Mouse (Mus musculus) embryonic facial prominence, embryonic 10.5 days (tissue): ENCODE data around the gene Inava. TPM values are rescaled to one million over a fixed set of nuclear protein-coding genes. Genes with fewer than 3 reads are reported as not detected.
A peak's percentile ranks its signal among the peaks of the same experiment; 100 is the strongest.

Source experiments
- DNase-seq: peaks from one replicate; pipeline ENCODE4 v3.0.0-alpha.2; 2017; ENCODE audit warnings: low spot score
- H3K27ac ChIP-seq: fragments of 300-500 bp; sonication (generic); replicated peaks from 2 replicates; pipeline ENCODE4 v1.5.1; 2016; ENCODE audit warnings: mild to moderate bottlenecking
- H3K27me3 ChIP-seq: fragments of 300-500 bp; sonication (generic); replicated peaks from 2 replicates; pipeline ENCODE4 v1.6.1; 2016; ENCODE audit warnings: low read depth, mild to moderate bottlenecking; ENCODE audit not compliant: poor library complexity, severe bottlenecking
- H3K36me3 ChIP-seq: fragments of 300-500 bp; sonication (generic); replicated peaks from 2 replicates; pipeline ENCODE4 v1.6.1; 2016; ENCODE audit warnings: mild to moderate bottlenecking, moderate library complexity
- H3K4me1 ChIP-seq: fragments of 300-500 bp; sonication (generic); 2 replicates; pipeline ENCODE4 v1.6.1; 2016
- H3K4me3 ChIP-seq: fragments of 300-500 bp; sonication (generic); 2 replicates; pipeline ENCODE4 v1.5.1; 2016; ENCODE audit warnings: mild to moderate bottlenecking, moderate library complexity
- H3K9me3 ChIP-seq: fragments of 300-500 bp; sonication (generic); 2 replicates; pipeline ENCODE4 v1.6.1; 2016; ENCODE audit warnings: mild to moderate bottlenecking
- WGBS: fragments of 180-500 bp; shearing (Covaris S2); methylation state at CpG from one replicate; pipeline ENCODE4 v1.1.7; 2016; 5-methylcytosine and 5-hydroxymethylcytosine counted together
- polyA plus RNA-seq: library from polyadenylated mRNA; unstranded; fragments of >200 nt; fragmentation: Nextera tagmentation; extraction: Ambion mirVana; gene quantifications from 2 replicates; pipeline ENCODE4 v1.2.1, GENCODE M21; 2016

Gene Inava
- polyA plus RNA-seq, 1 experiment from 2014 or later = 24.1 TPM

DNA sequence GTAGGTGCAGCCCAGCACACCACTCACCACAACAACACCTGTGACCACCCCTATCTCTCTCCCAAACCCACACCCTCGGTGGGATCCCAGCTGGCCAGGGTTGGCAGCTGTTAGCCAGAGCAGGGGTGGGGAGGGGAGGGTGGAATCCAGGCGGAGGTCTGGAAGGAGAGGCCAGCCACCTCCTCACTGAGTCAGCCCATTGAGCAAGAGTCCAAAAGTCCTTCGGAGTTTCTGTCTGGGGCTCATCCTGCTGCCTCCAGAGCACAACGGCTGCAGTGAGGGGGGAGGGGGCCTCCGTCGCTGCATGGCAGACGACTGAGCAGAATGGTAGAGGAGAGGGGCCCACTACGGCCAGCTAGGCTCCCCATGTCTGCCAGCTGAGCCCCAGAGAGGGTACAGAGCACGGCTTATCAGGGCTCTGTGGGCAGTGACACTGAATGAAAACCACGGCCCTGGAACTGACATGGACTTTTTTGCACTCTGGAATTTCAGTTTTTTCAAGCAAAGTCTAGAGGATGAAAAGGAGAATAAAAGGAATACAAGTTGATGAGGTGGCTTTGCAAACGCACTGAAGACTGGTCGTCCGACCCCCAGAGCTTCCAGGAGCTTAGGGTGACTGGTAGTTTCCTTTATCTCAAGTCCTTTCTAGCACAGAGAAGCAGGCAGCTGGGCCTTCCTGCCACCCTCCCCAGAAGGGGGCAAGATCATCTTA is 5.6 kb downstream of the Inava start:
- Histone ChIP-seq H3K4me3 (peak overlapping the region; percentile 79; the same call in 1 of the 2 replicates), H3K4me1 (peaks cover 61% of the 10 kb centered on the region), H3K27me3 (peaks cover 12% of the 10 kb centered on the region; the same call in 1 of the 2 replicates), H3K9me3 (no peaks in the 10 kb centered on the region), H3K27ac (peak overlapping the region; percentile 94), H3K36me3 (peaks cover 41% of the 10 kb centered on the region)
- DNase-seq = peak; percentile 20
- WGBS = 19% methylated on average over 13 of the region's 13 CpGs

DNA sequence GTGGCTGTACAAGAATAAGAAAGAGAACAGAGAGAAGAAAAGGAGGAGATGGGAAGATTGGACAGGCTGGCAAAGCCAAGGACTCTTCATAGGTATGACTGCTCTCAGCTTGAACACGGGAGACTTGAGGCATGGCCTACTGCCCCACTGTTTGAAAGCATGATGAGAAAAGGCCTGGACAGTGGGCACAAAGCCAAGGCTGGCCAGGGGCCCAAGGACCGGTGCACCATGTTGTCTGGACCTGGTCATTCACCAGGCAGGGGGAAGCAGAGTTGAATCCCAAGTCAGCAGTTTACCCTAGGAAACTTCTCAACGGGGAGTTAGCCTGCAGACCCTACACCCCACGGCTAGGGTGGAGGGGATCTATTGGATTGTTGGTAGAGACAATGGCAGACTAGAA is 6.2 kb downstream of the Inava start:
- peaks cover 57% of the 10 kb centered on the region for H3K4me1 ChIP-seq
- no peak for DNase-seq
- H3K9me3 ChIP-seq = no peaks in the 10 kb centered on the region
- peaks cover 12% of the 10 kb centered on the region; the same call in 1 of the 2 replicates for H3K27me3 ChIP-seq
- 74% methylated on average over 4 of the region's 4 CpGs for WGBS
- peaks cover 46% of the 10 kb centered on the region for H3K36me3 ChIP-seq
- peak overlapping the region; percentile 94; the same call in 1 of the 2 replicates for H3K27ac ChIP-seq
- no peak overlapping the region for H3K4me3 ChIP-seq

DNA sequence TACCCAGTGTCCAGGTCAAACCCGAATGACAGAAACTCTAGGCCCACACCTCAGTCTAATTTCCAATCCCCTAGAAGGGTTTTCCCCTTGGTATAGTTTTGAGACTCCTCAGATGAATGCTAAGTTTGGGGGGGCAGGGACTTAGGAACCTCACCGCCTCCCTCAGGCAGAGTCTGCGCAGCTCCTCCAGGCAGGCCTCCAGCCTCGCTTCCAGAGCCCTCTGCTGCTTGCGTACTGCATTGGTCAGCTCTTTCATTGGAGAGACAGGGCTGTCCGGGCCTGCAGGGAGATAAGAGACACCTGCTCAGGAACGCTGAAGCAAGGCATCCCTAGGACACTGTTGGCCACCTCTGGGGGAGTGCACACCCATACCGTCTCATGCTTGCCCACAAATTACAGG is 7.4 kb downstream of the Inava start:
- no peak overlapping the region for H3K27ac ChIP-seq
- H3K36me3 ChIP-seq = peaks cover 58% of the 10 kb centered on the region
- H3K4me3 ChIP-seq = no peak overlapping the region
- DNase-seq = no peak
- H3K9me3 ChIP-seq = no peaks in the 10 kb centered on the region
- WGBS = 92% methylated on average over 8 of the region's 8 CpGs
- 0 out of 2 replicates have a peak, but pooled peaks cover 8% of the 10 kb centered on the region for H3K27me3 ChIP-seq
- H3K4me1 ChIP-seq = peaks cover 44% of the 10 kb centered on the region

DNA sequence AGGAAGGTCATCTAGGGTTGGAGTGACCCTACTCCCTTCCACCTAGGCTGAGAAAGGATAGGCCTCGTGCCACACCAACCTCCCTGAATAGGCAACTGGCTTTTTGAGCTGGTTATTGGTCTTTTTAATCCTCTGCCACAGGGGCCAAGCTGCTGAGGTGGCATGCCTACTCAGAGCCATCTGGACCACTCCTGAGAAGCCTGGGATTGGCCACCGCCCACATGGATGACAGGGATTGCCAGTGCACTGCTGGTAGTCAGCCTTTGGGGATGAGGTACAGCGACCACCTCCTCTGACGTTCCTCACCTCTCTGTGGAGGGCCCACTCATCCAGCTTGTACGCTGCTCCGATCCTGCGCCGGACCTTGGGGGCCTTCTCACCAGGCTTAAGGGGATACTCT is 8.2 kb downstream of the Inava start:
- no peak overlapping the region for H3K27ac ChIP-seq
- DNase-seq = no peak
- WGBS = 93% methylated on average over 8 of the region's 8 CpGs
- peaks cover 36% of the 10 kb centered on the region for H3K4me1 ChIP-seq
- no peak overlapping the region for H3K4me3 ChIP-seq
- H3K27me3 ChIP-seq = 0 out of 2 replicates have a peak, but pooled peaks cover 8% of the 10 kb centered on the region
- H3K9me3 ChIP-seq = no peaks in the 10 kb centered on the region
- H3K36me3 ChIP-seq = peaks cover 66% of the 10 kb centered on the region

DNA sequence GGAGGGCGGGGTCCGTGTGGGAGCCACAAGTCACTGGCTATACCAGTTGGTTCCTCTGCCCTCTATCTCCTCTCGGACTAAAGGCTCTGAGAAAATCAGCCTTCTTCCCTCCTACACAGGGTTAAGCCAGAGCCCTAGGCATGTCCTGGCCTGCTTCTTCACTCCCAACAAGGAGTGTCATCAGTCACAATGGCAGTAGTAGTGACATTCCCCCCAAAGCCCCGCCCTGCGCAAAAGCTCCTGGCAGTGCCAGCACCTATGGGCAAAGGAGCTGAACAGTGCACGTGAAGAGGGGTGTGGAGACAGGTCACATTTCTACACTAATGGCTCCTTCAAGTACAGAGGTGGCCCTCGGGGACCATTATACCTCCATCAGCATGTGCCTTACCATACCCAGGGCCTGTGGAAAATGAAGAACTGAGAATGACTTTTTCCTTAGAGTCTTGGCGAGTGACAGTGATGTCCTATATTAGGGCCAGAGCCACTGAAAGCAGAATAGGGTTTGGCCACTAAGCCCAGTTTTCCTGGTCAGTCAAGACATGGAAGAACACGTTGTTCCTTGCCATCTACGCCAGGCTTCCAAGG is 10.2 kb downstream of the Inava start:
- Histone ChIP-seq H3K36me3 (peaks cover 86% of the 10 kb centered on the region), H3K4me1 (peaks cover 23% of the 10 kb centered on the region), H3K4me3 (no peak overlapping the region), H3K27me3 (no peaks in the 10 kb centered on the region), H3K9me3 (no peaks in the 10 kb centered on the region), H3K27ac (no peak overlapping the region)
- DNase-seq = no peak
- 90% methylated on average over 10 of the region's 10 CpGs for WGBS

DNA sequence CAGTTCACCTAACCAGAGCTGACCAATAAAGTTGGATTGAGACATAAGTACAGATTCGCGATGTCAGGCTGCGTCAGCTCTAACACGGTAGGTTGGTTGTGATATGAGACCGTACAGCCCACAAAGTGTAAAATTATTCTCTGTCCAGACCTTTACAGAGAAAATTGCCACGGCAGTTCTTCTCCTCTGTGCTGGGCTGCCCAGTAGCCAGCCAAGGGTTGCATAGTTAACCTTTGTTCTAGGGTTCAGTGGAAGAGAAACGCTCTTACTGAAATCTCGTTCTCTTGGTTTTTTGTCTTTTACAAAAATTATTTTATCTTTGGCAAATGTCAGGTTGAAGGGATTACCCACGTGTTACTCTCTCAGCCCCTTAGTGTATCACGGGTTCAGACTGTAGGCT is 11.7 kb downstream of the Inava start:
- WGBS = 90% methylated on average over 10 of the region's 10 CpGs
- H3K36me3 ChIP-seq = peaks cover 99% of the 10 kb centered on the region

DNA sequence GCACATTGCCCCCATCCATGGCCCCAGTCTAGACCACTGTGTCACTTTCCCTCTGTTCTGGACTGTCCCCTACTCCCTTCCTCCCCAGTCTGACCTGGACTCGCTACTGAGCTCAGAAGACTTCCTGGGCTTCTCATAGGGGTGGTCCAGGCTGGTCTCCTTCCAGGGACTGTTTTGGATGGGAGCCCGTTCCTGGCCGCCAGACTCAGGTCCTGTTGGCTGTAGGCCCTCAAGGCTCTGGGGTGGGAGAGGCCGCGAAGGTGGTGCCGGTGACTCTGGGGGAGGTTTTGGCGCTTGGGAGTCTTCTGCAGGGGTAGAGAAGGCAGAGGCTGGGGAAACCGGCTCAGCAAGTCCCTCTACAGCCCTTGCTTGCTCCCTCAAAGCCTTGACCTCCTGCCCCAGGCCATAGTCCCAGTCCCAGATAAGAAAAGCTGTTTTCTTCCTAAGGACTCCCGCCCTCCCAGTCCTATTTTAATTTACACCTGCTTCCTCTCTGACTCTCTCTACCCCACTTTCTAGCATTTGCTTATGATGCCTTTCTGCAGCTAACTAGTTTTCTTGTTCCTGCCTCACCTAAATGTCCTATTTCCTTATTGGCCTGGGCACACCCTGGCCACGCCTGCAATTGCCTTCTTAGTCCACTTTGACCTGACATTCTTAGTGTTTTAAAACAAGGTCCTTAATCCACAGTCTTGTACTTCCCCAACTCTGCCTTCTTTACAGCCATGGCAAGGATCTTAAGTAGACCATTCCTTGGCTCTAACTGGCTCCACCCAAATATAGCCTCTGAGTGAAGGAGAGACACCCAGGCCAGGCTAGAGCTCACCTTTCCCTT is 13.8 kb downstream of the Inava start:
- Histone ChIP-seq H3K27ac (no peak overlapping the region; the same call in 1 of the 2 replicates), H3K4me1 (peaks cover 8% of the 10 kb centered on the region; the same call in 1 of the 2 replicates), H3K27me3 (no peaks in the 10 kb centered on the region), H3K36me3 (peaks cover 99% of the 10 kb centered on the region), H3K4me3 (no peak overlapping the region), H3K9me3 (no peaks in the 10 kb centered on the region)
- DNase-seq = peak; percentile 26
- WGBS = 78% methylated on average over 10 of the region's 10 CpGs

More for the DNA sequence above, 11.7 kb downstream of the Inava start:
- no peak for DNase-seq
- Histone ChIP-seq H3K27me3 (no peaks in the 10 kb centered on the region), H3K4me3 (no peak overlapping the region), H3K27ac (no peak overlapping the region), H3K9me3 (no peaks in the 10 kb centered on the region), H3K4me1 (peaks cover 12% of the 10 kb centered on the region; the same call in 1 of the 2 replicates)

DNA sequence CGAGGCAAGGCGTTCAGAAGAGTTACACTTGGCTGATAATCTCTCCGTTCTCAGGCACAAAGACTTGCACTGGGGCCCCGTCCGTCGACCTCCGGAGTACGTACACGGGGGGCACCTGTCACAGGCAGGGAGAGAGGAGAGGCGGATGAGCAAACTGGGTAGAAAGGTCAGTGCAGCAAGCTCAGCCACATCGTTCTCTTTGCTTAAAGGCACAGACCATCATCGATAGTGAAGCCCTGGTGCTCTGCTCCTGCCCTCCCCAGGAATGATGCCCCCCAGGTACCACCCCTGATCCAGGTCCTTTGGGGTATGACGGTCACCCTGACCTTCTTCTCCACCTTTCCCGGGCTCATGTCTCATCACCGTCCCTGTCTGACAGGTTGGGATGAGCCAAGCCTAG is 19.8 kb downstream of the Inava start:
- DNase-seq = no peak
- Histone ChIP-seq H3K4me3 (no peak overlapping the region), H3K27me3 (no peaks in the 10 kb centered on the region), H3K27ac (no peak overlapping the region), H3K4me1 (no peaks in the 10 kb centered on the region), H3K9me3 (no peaks in the 10 kb centered on the region), H3K36me3 (peaks cover 80% of the 10 kb centered on the region)
- WGBS = 86% methylated on average over 15 of the region's 15 CpGs

DNA sequence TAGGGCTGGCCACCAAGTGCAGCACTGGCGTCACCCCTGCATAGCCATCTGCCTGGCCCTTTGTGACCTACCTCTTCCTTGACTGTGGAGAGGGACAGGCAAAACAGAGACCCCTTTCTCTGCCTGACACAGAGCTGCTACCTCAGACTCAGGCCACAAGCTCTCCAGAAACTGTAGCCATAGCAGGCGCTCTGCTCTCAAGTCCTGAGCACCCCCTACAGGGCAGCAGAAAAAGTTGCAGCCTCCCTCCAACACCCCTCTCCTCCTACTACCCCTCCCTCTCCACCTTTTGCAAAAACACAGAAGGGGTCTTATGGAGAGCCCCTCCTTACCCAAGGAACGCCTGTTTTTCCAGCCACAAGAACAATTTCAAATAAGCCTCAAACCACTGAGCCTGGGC is 21.3 kb downstream of the Inava start, which contains the start of gene Mroh3:
TSS of gene Mroh3 (minus strand) at position 26 of the 400 bp plus-strand sequence.
- Histone ChIP-seq H3K27ac (no peak within 1 kb of the TSS), H3K36me3 (peaks cover 70% of the 10 kb centered on the region), H3K27me3 (no peaks in the 10 kb centered on the region), H3K4me1 (no peaks in the 10 kb centered on the region), H3K9me3 (no peaks in the 10 kb centered on the region), H3K4me3 (no peak within 1 kb of the TSS)
- WGBS = 27% methylated on average over 3 of the region's 3 CpGs
- peak; percentile 49 for DNase-seq

DNA sequence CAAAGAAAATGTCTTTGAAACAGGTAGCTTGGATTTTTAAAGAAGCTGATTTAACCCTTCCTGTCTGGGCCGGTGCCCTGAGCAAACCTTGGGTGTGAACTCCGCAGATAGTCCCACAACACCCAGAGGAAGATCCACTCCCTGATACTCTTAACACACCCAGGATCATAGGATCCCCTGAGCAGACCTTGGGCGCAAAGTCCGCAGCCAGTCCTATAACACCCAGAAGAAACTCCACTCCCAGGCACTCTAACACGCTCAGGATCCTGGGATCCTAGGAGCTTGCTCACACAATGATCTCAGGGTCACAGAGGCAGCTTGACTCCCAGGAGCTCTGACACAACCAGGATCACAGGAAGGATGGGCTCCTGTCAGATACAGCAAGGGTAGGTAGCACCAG is 44.0 kb downstream of the Inava start:
- Histone ChIP-seq H3K27ac (no peak overlapping the region), H3K4me3 (no peak overlapping the region), H3K4me1 (no peaks in the 10 kb centered on the region), H3K9me3 (no peaks in the 10 kb centered on the region), H3K36me3 (no peaks in the 10 kb centered on the region), H3K27me3 (no peaks in the 10 kb centered on the region)
- DNase-seq = no peak
- WGBS = 88% methylated on average over 5 of the region's 5 CpGs

DNA sequence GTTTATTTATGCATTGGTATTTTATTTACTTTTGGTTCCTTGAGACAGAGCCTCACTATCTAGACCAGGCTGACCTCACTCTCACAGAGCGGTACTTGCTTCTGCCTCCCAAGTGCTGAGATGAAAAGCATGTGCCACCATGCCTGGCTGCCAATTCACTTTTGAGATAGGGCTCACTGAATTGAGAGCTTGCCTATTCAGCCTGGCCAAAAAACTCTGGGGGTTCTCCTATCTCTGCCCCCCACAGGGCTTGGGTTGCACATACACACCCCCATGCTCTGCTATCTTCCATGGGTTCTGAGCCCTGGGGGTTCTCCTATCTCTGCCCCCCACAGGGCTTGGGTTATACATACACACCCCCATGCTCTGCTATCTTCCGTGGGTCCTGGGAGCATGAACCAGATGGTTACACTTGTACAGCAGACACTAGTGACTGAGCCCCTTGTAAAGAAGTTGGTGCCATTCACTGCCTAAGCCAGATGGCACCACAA is 54.5 kb downstream of the Inava start:
- 87% methylated on average over 2 of the region's 2 CpGs for WGBS
- Histone ChIP-seq H3K4me3 (no peak overlapping the region), H3K9me3 (no peaks in the 10 kb centered on the region), H3K4me1 (peaks cover 5% of the 10 kb centered on the region), H3K27ac (no peak overlapping the region), H3K36me3 (peaks cover 36% of the 10 kb centered on the region), H3K27me3 (no peaks in the 10 kb centered on the region)
- DNase-seq = no peak

DNA sequence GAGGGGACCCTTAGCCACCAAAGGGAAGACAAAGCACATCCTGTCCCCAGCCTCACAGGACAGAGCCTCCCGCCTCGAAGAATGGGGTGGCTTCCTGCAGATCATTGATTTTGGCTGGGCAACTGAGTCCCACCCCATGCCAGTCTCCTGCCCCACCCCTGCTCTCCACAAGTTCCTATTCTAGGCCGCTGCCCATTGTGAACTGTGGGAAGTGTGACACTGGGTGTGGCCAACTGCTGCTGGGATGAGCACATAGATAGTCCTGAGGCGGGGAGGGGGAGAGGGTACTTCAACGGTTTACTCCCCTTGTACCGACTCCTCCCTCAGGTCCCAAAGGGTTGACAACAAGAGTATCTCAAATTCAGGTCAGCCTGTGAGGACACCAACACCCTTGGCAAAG is 55.3 kb downstream of the Inava start:
- Histone ChIP-seq H3K4me3 (no peak overlapping the region), H3K27ac (no peak overlapping the region), H3K9me3 (no peaks in the 10 kb centered on the region), H3K27me3 (no peaks in the 10 kb centered on the region), H3K36me3 (peaks cover 44% of the 10 kb centered on the region), H3K4me1 (peaks cover 13% of the 10 kb centered on the region)
- WGBS = 55% methylated on average over 6 of the region's 6 CpGs
- DNase-seq = no peak
